Mouse (Mus musculus): Measurements from ENCODE around the gene Hagh. TPM values are rescaled to one million over a fixed set of nuclear protein-coding genes. Genes with fewer than 3 reads are reported as not detected.

The Hagh gene
- polyA plus RNA-seq, 1 experiment from 2014 or later: 78.9 TPM

DNA sequence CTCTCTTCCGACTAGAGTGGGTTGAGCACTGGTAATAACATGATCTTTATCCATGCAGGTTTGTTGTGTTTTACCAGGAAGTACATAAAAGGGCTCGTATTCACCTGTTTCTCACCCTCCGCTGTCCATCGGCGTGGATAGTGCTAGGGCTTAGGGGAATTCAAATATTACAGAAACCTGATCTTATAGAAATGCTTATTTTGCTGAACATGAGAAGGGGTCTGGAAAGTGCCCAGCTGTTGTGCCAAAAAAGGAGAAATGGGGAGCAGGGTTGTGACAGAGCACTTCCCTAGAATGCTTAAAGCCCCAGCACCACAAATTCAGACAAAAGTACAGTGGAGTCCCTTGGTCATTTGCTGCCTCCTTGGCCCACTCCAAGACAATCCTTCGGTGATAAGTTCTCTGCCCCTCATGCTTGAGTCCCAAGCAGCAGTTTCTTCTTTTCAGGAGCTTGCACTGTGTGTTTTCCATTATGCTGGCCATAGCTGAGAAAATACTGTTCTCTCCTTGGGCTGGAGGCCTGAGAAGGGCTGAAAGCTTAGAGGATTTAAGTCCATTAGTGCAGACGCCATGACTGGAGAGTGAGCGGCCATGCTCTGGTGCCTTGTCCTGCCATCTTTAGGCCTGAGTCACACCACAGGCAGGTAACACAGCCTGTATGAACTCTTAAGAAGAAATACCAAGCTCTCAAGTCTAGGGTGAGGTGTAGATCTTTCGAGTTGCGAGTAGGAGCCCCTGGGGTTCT is 11.6 kb downstream of the Hagh start:
- 85% methylated on average over 10 of the region's 10 CpGs for WGBS
- H3K4me1 ChIP-seq: peaks cover 23% of the 10 kb centered on the region
- H3K9ac ChIP-seq (replicated peaks): peak overlapping the region; percentile 70
- H3K9me3 ChIP-seq (replicated peaks): no peaks in the 10 kb centered on the region
- H3K27ac ChIP-seq (replicated peaks): no peak overlapping the region
- H3K4me2 ChIP-seq: peak overlapping the region; percentile 93
- ATAC-seq (ENCODE audit: low FRiP score): no peak
- H3K36me3 ChIP-seq: peaks cover 23% of the 10 kb centered on the region
- peak overlapping the region; percentile 98 for H3K4me3 ChIP-seq (replicated peaks)
- H3K27me3 ChIP-seq (replicated peaks): no peaks in the 10 kb centered on the region; the same call in 1 of the 2 replicates

GRCm38 (mm10) chr17:24855838-24856464 is 16.0 kb downstream of the Hagh start:
- H3K9me3 ChIP-seq (replicated peaks): no peaks in the 10 kb centered on the region
- H3K4me3 ChIP-seq (replicated peaks): no peak overlapping the region
- H3K36me3 ChIP-seq: peaks cover 59% of the 10 kb centered on the region
- no peak for ATAC-seq (ENCODE audit: low FRiP score)
- WGBS: 76% methylated on average over 3 of the region's 3 CpGs
- H3K27ac ChIP-seq (replicated peaks): no peak overlapping the region
- no peaks in the 10 kb centered on the region; the same call in 1 of the 2 replicates for H3K27me3 ChIP-seq (replicated peaks)
- H3K4me2 ChIP-seq: no peak overlapping the region
- no peak overlapping the region for H3K9ac ChIP-seq (replicated peaks)
- H3K4me1 ChIP-seq: peaks cover 12% of the 10 kb centered on the region

- H3K9me3 ChIP-seq (replicated peaks): no peaks in the 10 kb centered on the region
- H3K27me3 ChIP-seq (replicated peaks): no peaks in the 10 kb centered on the region; the same call in 1 of the 2 replicates
- no peak overlapping the region for H3K4me3 ChIP-seq (replicated peaks)
- H3K36me3 ChIP-seq: peaks cover 65% of the 10 kb centered on the region
- whole genome bisulfite sequencing: 93% methylated on average over 13 of the region's 13 CpGs
- peaks cover 5% of the 10 kb centered on the region for H3K4me1 ChIP-seq
- no peak for ATAC-seq (ENCODE audit: low FRiP score)
- H3K27ac ChIP-seq (replicated peaks): no peak overlapping the region
- H3K4me2 ChIP-seq: no peak overlapping the region
- H3K9ac ChIP-seq (replicated peaks): no peak overlapping the region
Observed at GRCm38 (mm10) chr17:24856589-24856988, 16.6 kb downstream of the Hagh start.

DNA sequence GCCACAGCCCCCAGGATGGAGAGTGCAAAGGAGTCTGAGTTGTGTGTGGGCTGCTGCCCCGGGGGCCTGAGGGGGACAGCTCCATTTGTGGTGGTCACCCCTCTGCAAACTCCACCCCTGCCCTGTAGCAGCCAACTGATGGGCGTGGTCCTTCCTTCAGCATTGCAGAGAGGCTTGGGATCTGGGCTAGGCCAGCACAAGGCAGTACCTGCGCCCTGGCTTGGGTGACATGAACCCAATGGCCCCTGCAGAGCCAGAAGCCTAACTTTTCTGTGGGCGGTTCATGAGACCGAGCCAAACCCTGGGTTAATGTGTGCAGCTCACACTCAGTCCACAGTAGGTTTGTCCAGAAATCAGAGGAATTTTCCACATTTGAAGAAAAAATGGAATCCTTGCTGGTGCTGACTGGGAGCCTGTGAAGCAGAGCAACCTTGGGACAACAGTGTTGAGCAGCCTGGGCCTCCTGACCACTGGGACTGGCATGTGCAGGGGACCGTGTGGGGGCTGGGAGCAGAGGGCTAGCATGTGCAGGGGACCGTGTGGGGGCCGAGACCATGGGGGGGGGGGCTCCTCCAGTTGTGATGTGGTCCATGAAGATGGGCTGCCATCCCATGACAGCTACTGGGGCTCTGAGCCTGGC is 18.0 kb downstream of the Hagh start:
- Histone ChIP-seq H3K4me1 (no peaks in the 10 kb centered on the region), H3K9ac (replicated peaks) (no peak overlapping the region), H3K27ac (replicated peaks) (no peak overlapping the region), H3K4me2 (no peak overlapping the region), H3K4me3 (replicated peaks) (no peak overlapping the region), H3K36me3 (peaks cover 75% of the 10 kb centered on the region), H3K27me3 (replicated peaks) (no peaks in the 10 kb centered on the region), H3K9me3 (replicated peaks) (no peaks in the 10 kb centered on the region)
- no peak for ATAC-seq (ENCODE audit: low FRiP score)
- WGBS: 91% methylated on average over 8 of the region's 8 CpGs

DNA sequence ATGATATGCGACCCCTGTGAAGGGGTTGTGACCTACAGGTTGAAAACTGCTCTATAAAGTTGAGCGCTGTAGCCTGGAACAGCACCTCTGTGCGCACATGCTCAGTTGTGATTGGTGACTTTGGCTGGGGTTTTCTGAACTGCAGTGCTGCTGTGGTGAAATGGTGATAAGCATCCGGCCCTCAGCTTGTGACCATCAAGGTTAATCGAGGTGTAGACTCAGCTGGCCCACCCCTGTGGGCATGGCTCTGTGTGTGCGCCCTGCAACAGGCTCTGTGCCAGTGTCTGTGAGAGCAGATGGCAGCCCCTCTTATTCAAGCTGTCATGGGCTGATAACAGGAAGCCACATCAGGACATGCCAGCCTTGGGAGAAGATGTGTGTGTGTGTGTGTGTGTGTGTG is 19.0 kb downstream of the Hagh start:
- WGBS: 89% methylated on average over 6 of the region's 6 CpGs
- ATAC-seq (ENCODE audit: low FRiP score): no peak
- H3K9ac ChIP-seq (replicated peaks): no peak overlapping the region
- no peak overlapping the region for H3K27ac ChIP-seq (replicated peaks)
- no peaks in the 10 kb centered on the region for H3K9me3 ChIP-seq (replicated peaks)
- no peaks in the 10 kb centered on the region for H3K4me1 ChIP-seq
- H3K4me2 ChIP-seq: no peak overlapping the region
- H3K4me3 ChIP-seq (replicated peaks): no peak overlapping the region
- peaks cover 74% of the 10 kb centered on the region for H3K36me3 ChIP-seq
- no peaks in the 10 kb centered on the region for H3K27me3 ChIP-seq (replicated peaks)

DNA sequence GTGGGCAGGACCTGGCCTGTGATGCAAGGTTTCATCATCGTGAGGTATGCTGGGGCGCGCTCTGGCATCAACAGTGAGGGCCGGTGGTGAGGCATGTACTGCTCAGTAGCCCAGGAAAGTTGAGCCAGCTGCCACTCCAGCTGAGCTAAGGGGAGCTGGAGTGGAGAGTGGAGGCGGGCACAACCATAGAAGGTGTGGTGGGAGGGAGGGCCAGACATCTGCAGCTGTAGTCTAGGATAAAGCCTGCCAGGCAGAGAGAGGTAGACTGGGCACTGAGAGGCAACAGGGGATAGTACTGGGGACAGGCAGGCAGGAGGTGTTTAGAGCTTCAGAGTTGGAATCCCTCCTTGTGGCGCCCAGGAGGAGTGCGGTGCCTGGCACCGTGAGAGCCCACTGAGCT is 20.1 kb downstream of the Hagh start:
- ATAC-seq (ENCODE audit: low FRiP score): no peak
- Histone ChIP-seq H3K9ac (replicated peaks) (no peak overlapping the region), H3K4me1 (no peaks in the 10 kb centered on the region), H3K9me3 (replicated peaks) (no peaks in the 10 kb centered on the region), H3K27ac (replicated peaks) (no peak overlapping the region), H3K4me3 (replicated peaks) (no peak overlapping the region), H3K36me3 (peaks cover 83% of the 10 kb centered on the region), H3K4me2 (no peak overlapping the region), H3K27me3 (replicated peaks) (no peaks in the 10 kb centered on the region)
- WGBS: 92% methylated on average over 8 of the region's 8 CpGs

- H3K4me2 ChIP-seq: no peak overlapping the region
- WGBS: 96% methylated on average over 3 of the region's 3 CpGs
- no peak overlapping the region for H3K9ac ChIP-seq (replicated peaks)
- H3K27ac ChIP-seq (replicated peaks): no peak overlapping the region
- H3K4me3 ChIP-seq (replicated peaks): no peak overlapping the region
- no peaks in the 10 kb centered on the region for H3K9me3 ChIP-seq (replicated peaks)
- peaks cover 83% of the 10 kb centered on the region for H3K36me3 ChIP-seq
- H3K27me3 ChIP-seq (replicated peaks): no peaks in the 10 kb centered on the region
- ATAC-seq (ENCODE audit: low FRiP score): no peak
- H3K4me1 ChIP-seq: no peaks in the 10 kb centered on the region
Observed at GRCm38 (mm10) chr17:24861785-24862184, 21.8 kb downstream of the Hagh start.

GRCm38 (mm10) chr17:24865776-24866175 is 25.8 kb downstream of the Hagh start, which contains the start of gene Igfals:
Gene Igfals, plus strand, starts transcription at chr17:24865997.
- no peak for ATAC-seq (ENCODE audit: low FRiP score)
- Histone ChIP-seq H3K4me1 (no peaks in the 10 kb centered on the region), H3K27me3 (replicated peaks) (no peaks in the 10 kb centered on the region), H3K36me3 (peaks cover 52% of the 10 kb centered on the region), H3K9me3 (replicated peaks) (no peaks in the 10 kb centered on the region), H3K27ac (replicated peaks) (no peak within 1 kb of the TSS), H3K4me2 (no peak within 1 kb of the TSS), H3K4me3 (replicated peaks) (no peak within 1 kb of the TSS), H3K9ac (replicated peaks) (no peak within 1 kb of the TSS)
- 90% methylated on average over 8 of the region's 8 CpGs for WGBS

- peaks cover 34% of the 10 kb centered on the region for H3K36me3 ChIP-seq
- no peak for ATAC-seq (ENCODE audit: low FRiP score)
- no peak overlapping the region for H3K9ac ChIP-seq (replicated peaks)
- no peak overlapping the region for H3K4me2 ChIP-seq
- no peaks in the 10 kb centered on the region for H3K27me3 ChIP-seq (replicated peaks)
- H3K9me3 ChIP-seq (replicated peaks): no peaks in the 10 kb centered on the region
- no peak overlapping the region for H3K27ac ChIP-seq (replicated peaks)
- H3K4me1 ChIP-seq: no peaks in the 10 kb centered on the region
- no peak overlapping the region for H3K4me3 ChIP-seq (replicated peaks)
- WGBS: 95% methylated on average over 10 of the region's 10 CpGs
Observed at GRCm38 (mm10) chr17:24867914-24868313, 28.0 kb downstream of the Hagh start.

DNA sequence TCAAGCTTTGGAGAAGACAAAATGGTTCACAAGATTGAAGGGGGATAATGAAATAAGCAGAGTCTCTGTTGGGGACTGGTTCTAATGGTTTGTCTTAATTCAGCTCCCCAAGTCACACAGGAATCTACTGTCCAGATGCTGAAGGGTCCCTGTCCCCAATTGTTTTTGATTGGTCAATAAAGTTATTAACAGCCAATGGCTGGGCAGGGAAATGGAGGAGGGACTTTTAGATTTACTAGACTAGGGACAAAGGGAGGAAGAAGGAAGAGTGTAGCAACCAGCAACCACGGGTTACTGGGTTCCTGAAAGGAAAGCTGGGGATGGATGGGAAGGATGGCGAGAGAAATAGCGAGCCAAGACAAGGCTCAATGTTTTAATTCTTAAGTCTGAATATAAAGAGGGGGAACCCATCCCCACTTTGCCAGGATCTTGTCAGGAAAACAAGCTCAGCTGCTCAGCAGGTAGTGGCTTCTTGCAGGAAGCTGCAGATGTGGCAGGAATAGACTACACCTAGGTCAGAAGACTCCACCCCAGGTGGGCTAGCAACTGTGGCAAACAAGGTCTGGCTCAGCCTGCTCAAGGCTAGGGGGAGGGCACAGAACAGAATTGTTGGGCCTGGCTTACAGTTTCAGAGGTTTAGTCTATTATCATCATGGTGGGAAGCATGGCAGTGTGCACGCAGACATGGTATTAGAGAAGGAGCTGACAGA is 33.9 kb downstream of the Hagh start:
- no peaks in the 10 kb centered on the region for H3K27me3 ChIP-seq (replicated peaks)
- H3K4me3 ChIP-seq (replicated peaks): no peak overlapping the region
- 46% methylated on average over 4 of the region's 4 CpGs for WGBS
- no peak overlapping the region for H3K4me2 ChIP-seq
- no peak overlapping the region for H3K27ac ChIP-seq (replicated peaks)
- H3K9ac ChIP-seq (replicated peaks): no peak overlapping the region
- no peak for ATAC-seq (ENCODE audit: low FRiP score)
- H3K36me3 ChIP-seq: no peaks in the 10 kb centered on the region
- no peaks in the 10 kb centered on the region for H3K9me3 ChIP-seq (replicated peaks)
- no peaks in the 10 kb centered on the region for H3K4me1 ChIP-seq

- no peak overlapping the region for H3K4me2 ChIP-seq
- no peak overlapping the region for H3K27ac ChIP-seq (replicated peaks)
- no peak for ATAC-seq (ENCODE audit: low FRiP score)
- H3K4me1 ChIP-seq: no peaks in the 10 kb centered on the region
- no peaks in the 10 kb centered on the region for H3K27me3 ChIP-seq (replicated peaks)
- H3K9ac ChIP-seq (replicated peaks): no peak overlapping the region
- H3K36me3 ChIP-seq: no peaks in the 10 kb centered on the region
- no peaks in the 10 kb centered on the region for H3K9me3 ChIP-seq (replicated peaks)
- no peak overlapping the region for H3K4me3 ChIP-seq (replicated peaks)
- 53% methylated on average over 1 of the region's 1 CpGs for WGBS
Observed at GRCm38 (mm10) chr17:24874405-24874745, 34.4 kb downstream of the Hagh start.

Measured in neural tube, embryonic 15.5 days (tissue).